Mouse (Mus musculus): Measurements from ENCODE around the gene Csrp2. TPM values are rescaled to one million over a fixed set of nuclear protein-coding genes. Genes with fewer than 3 reads are reported as not detected.

Csrp2 gene
- total and polyA plus RNA-seq, 3 experiments, result 4.8 to 19.6 TPM; not detected in 1

- H3K27ac ChIP-seq (ENCODE audit: control insufficient read depth, low read depth, low read length), result no peak overlapping the region
- H3K27me3 ChIP-seq (ENCODE audit: control insufficient read depth in 1 of 2, insufficient read depth in 2 of 2, low read length in 2 of 2), result no peaks in the 10 kb centered on the region
- TF ChIP-seq CTCF (IDR thresholded peaks at IDR 0.05 in 2 of 3, conservative IDR thresholded peaks at IDR 0.05 in 1 of 3; ENCODE audit: control insufficient read depth in 1 of 3, insufficient read depth in 1 of 3, low read depth in 2 of 3, low read length in 3 of 3, poor library complexity in 1 of 3, severe bottlenecking in 1 of 3) (no peak), ZKSCAN1 (IDR thresholded peaks at IDR 0.05; ENCODE audit: low read depth, low read length) (no peak), MAFK (IDR thresholded peaks at IDR 0.05; ENCODE audit: borderline replicate concordance, low read depth, low read length) (no peak), MYB (IDR thresholded peaks at IDR 0.05; ENCODE audit: low read depth, low read length) (no peak), CHD1 (IDR thresholded peaks at IDR 0.05; ENCODE audit: low read depth, low read length) (no peak), USF2 (IDR thresholded peaks at IDR 0.05; ENCODE audit: borderline replicate concordance in 1 of 2, insufficient read depth in 1 of 2, low read depth in 1 of 2, low read length in 2 of 2) (no peak), TBP (IDR thresholded peaks at IDR 0.05; ENCODE audit: low read depth, low read length) (no peak), MXI1 (IDR thresholded peaks at IDR 0.05; ENCODE audit: low read depth, low read length) (no peak), ELF1 (IDR thresholded peaks at IDR 0.05; ENCODE audit: low read depth, low read length) (no peak), UBTF (IDR thresholded peaks at IDR 0.05; ENCODE audit: borderline replicate concordance, insufficient read depth, low read depth, low read length) (no peak)
- H3K4me1 ChIP-seq (ENCODE audit: control insufficient read depth in 1 of 2, insufficient read depth in 2 of 2, low read length in 2 of 2), result no peaks in the 10 kb centered on the region
- peaks cover 0 to 6% of the 10 kb centered on the region in 2 experiments; a peak in 2 of 4 replicates for H3K36me3 ChIP-seq (ENCODE audit: control insufficient read depth in 1 of 2, insufficient read depth in 2 of 2, low read length in 2 of 2)
- no peak for DNase-seq (ENCODE audit: low read depth, low spot score)
- no peaks in the 10 kb centered on the region for H3K9me3 ChIP-seq (replicated peaks; ENCODE audit: insufficient read depth, low read length)
- no peaks in the 10 kb centered on the region for H3K79me2 ChIP-seq (ENCODE audit: control insufficient read depth, insufficient read depth, low read length, poor library complexity)
- no peak overlapping the region for H3K4me3 ChIP-seq (ENCODE audit: control insufficient read depth in 1 of 2, insufficient read depth in 1 of 2, low read depth in 2 of 2, low read length in 2 of 2)
- no peak overlapping the region for H3K9ac ChIP-seq (ENCODE audit: control insufficient read depth, low read depth, low read length, poor library complexity, severe bottlenecking)
Observed at GRCm38 (mm10) chr10:110945966-110946365, 26.4 kb downstream of the Csrp2 start.

DNA sequence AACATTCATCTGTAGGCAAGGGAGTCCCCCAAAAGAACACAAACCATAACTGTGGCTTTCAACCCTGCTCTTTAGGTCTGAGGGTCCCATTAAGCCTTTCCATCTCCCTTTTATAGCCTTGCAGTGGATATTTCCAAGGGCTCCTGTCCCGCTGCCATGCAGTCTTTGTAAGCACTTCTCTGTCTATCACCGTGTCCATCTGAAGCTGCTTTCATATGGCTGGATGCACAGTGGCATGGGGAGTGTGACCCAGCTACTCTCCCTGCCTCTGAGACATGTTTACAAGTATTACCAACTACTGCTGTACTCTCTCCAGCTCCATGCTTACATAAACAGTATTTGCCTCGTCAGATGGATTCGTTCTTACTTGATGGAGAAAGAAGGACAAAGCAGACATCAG lies 28.0 kb downstream of the Csrp2 start:
- Histone ChIP-seq H3K79me2 (ENCODE audit: control insufficient read depth, insufficient read depth, low read length, poor library complexity) (no peaks in the 10 kb centered on the region), H3K4me3 (ENCODE audit: control insufficient read depth in 1 of 2, insufficient read depth in 1 of 2, low read depth in 2 of 2, low read length in 2 of 2) (no peak overlapping the region), H3K36me3 (ENCODE audit: control insufficient read depth in 1 of 2, insufficient read depth in 2 of 2, low read length in 2 of 2) (peaks cover 0 to 6% of the 10 kb centered on the region in 2 experiments; a peak in 2 of 4 replicates), H3K27ac (ENCODE audit: control insufficient read depth, low read depth, low read length) (no peak overlapping the region), H3K4me1 (ENCODE audit: control insufficient read depth in 1 of 2, insufficient read depth in 2 of 2, low read length in 2 of 2) (no peaks in the 10 kb centered on the region), H3K27me3 (ENCODE audit: control insufficient read depth in 1 of 2, insufficient read depth in 2 of 2, low read length in 2 of 2) (no peaks in the 10 kb centered on the region), H3K9me3 (replicated peaks; ENCODE audit: insufficient read depth, low read length) (no peaks in the 10 kb centered on the region), H3K9ac (ENCODE audit: control insufficient read depth, low read depth, low read length, poor library complexity, severe bottlenecking) (no peak overlapping the region)
- DNase-seq (ENCODE audit: low read depth, low spot score), result no peak
- TF ChIP-seq MAX (IDR thresholded peaks at IDR 0.05; ENCODE audit: low read length), result no peak
- no peak for TF ChIP-seq HCFC1 (IDR thresholded peaks at IDR 0.05; ENCODE audit: low read depth, low read length)
- no peak for TF ChIP-seq MAFK (IDR thresholded peaks at IDR 0.05; ENCODE audit: borderline replicate concordance, low read depth, low read length)
- TF ChIP-seq ZNF384 (IDR thresholded peaks at IDR 0.05; ENCODE audit: low read depth, low read length), result no peak
- TF ChIP-seq USF2 (IDR thresholded peaks at IDR 0.05; ENCODE audit: borderline replicate concordance in 1 of 2, insufficient read depth in 1 of 2, low read depth in 1 of 2, low read length in 2 of 2), result no peak

DNA sequence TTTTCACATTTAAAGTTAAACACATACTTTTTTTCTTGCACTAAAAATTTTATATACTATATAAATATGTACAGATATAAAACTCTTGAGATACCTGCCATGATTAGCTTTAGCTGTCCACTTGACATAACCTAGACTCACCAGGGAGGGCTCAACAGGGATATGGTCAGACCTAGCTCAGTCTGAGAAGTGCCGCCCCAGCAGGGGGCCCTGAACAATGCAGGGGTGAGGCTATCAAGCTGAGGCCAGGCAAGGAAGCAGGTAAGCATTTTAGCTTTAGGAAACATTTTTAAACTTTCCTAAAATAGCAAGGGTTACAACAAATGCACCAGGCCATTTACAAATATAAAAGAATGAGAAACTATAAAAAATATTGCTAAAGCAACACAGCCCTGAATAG lies 31.5 kb downstream of the Csrp2 start:
- no peak for TF ChIP-seq USF1 (IDR thresholded peaks at IDR 0.05; ENCODE audit: low read depth, low read length)
- TF ChIP-seq MEF2A (IDR thresholded peaks at IDR 0.05; ENCODE audit: extremely low read depth, insufficient replicate concordance, low read depth, low read length, poor library complexity, severe bottlenecking), result no peak
- TF ChIP-seq TCF12 (IDR thresholded peaks at IDR 0.05; ENCODE audit: low read depth, low read length), result no peak
- TF ChIP-seq POLR2AphosphoS2 (IDR thresholded peaks at IDR 0.05; ENCODE audit: low read length), result no peak
- TF ChIP-seq CHD1 (IDR thresholded peaks at IDR 0.05; ENCODE audit: low read depth, low read length), result no peak
- TF ChIP-seq NRF1 (IDR thresholded peaks at IDR 0.05; ENCODE audit: insufficient read depth, low read depth, low read length, poor library complexity, severe bottlenecking), result no peak
- no peak for TF ChIP-seq CHD2 (IDR thresholded peaks at IDR 0.05; ENCODE audit: low read length)
- no peak for TF ChIP-seq ELF1 (IDR thresholded peaks at IDR 0.05; ENCODE audit: low read depth, low read length)
- TF ChIP-seq MAFK (IDR thresholded peaks at IDR 0.05; ENCODE audit: borderline replicate concordance, low read depth, low read length), result no peak
- no peak for TF ChIP-seq ETS1 (IDR thresholded peaks at IDR 0.05; ENCODE audit: low read depth, low read length)
- Histone ChIP-seq H3K4me1 (ENCODE audit: control insufficient read depth in 1 of 2, insufficient read depth in 2 of 2, low read length in 2 of 2) (no peaks in the 10 kb centered on the region), H3K9me3 (replicated peaks; ENCODE audit: insufficient read depth, low read length) (no peaks in the 10 kb centered on the region), H3K9ac (ENCODE audit: control insufficient read depth, low read depth, low read length, poor library complexity, severe bottlenecking) (no peak overlapping the region), H3K27me3 (ENCODE audit: control insufficient read depth in 1 of 2, insufficient read depth in 2 of 2, low read length in 2 of 2) (no peaks in the 10 kb centered on the region), H3K36me3 (ENCODE audit: control insufficient read depth in 1 of 2, insufficient read depth in 2 of 2, low read length in 2 of 2) (peaks cover 0 to 10% of the 10 kb centered on the region in 2 experiments; a peak in 2 of 4 replicates), H3K27ac (ENCODE audit: control insufficient read depth, low read depth, low read length) (no peak overlapping the region), H3K4me3 (ENCODE audit: control insufficient read depth in 1 of 2, insufficient read depth in 1 of 2, low read depth in 2 of 2, low read length in 2 of 2) (no peak overlapping the region), H3K79me2 (ENCODE audit: control insufficient read depth, insufficient read depth, low read length, poor library complexity) (no peaks in the 10 kb centered on the region)
- no peak for DNase-seq (ENCODE audit: low read depth, low spot score)
